Mouse (Mus musculus) spleen, postnatal 10 days (tissue): ENCODE measurements at regions not wholly inside any gene's neighbourhood (a gene's known extent, or its start where the extent isn't known, plus 50 kb on each side); places are given as distances from the start of the nearest gene placed in this dataset.

Source experiments
- DNase-seq, 2 experiments: peaks; one replicate each; pipeline ENCODE4 v3.0.0; 2021 to 2022; ENCODE audit warnings: low spot score in 2 of 2

- DNase-seq, result no peak
Observed at GRCm38 (mm10) chrX:167152611-167153010, 56.5 kb downstream of the Tmsb4x start.

GRCm38 (mm10) chrX:167151341-167151740 is 57.8 kb downstream of the Tmsb4x start:
- no peak for DNase-seq

GRCm38 (mm10) chrX:167149400-167149799 is 59.7 kb downstream of the Tmsb4x start:
- no peak for DNase-seq

- DNase-seq, result no peak
Observed at GRCm38 (mm10) chrX:167146513-167147360, 62.4 kb downstream of the Tmsb4x start.

GRCm38 (mm10) chrX:167145508-167146182 is 63.5 kb downstream of the Tmsb4x start:
- no peak for DNase-seq

GRCm38 (mm10) chrX:167139110-167139509 is 70.0 kb downstream of the Tmsb4x start:
- no peak for DNase-seq

GRCm38 (mm10) chrX:167134250-167134649 is 74.9 kb downstream of the Tmsb4x start:
- no peak for DNase-seq

GRCm38 (mm10) chrX:167132989-167133395 is 76.1 kb downstream of the Tmsb4x start:
- no peak for DNase-seq

- no peak for DNase-seq
Observed at GRCm38 (mm10) chrX:167131317-167131716, 77.8 kb downstream of the Tmsb4x start.

GRCm38 (mm10) chrX:167130601-167131000 is 78.5 kb downstream of the Tmsb4x start:
- DNase-seq, result no peak

- no peak for DNase-seq
Observed at GRCm38 (mm10) chrX:167119288-167119687, 89.8 kb downstream of the Tmsb4x start.

GRCm38 (mm10) chrX:167115096-167115495 is 94.0 kb downstream of the Tmsb4x start:
- DNase-seq, result no peak

- no peak for DNase-seq
Observed at GRCm38 (mm10) chrX:167111059-167111871, 97.8 kb downstream of the Tmsb4x start.

- DNase-seq, result peak in 1 of 2 experiments; percentile 25
Observed at GRCm38 (mm10) chrX:167108356-167108755, 100.8 kb downstream of the Tmsb4x start.

- DNase-seq, result no peak
Observed at GRCm38 (mm10) chrX:167107469-167107868, 101.6 kb downstream of the Tmsb4x start.

GRCm38 (mm10) chrX:167105931-167106417 is 103.1 kb downstream of the Tmsb4x start:
- DNase-seq, result peak in 1 of 2 experiments; percentile 38

- no peak for DNase-seq
Observed at GRCm38 (mm10) chrX:167105354-167105753, 103.8 kb downstream of the Tmsb4x start.

GRCm38 (mm10) chrX:167104247-167104621 is 104.9 kb downstream of the Tmsb4x start:
- DNase-seq, result no peak

- no peak for DNase-seq
Observed at GRCm38 (mm10) chrX:167103501-167104246, 105.4 kb downstream of the Tmsb4x start.

GRCm38 (mm10) chrX:167101929-167102328 is 107.2 kb downstream of the Tmsb4x start:
- peak in 1 of 2 experiments; percentile 18 for DNase-seq

- DNase-seq, result no peak
Observed at GRCm38 (mm10) chrX:167099411-167099810, 109.7 kb downstream of the Tmsb4x start.
